Mouse (Mus musculus): ENCODE data around the gene Cenpj.

Gene Cenpj

GRCm38 (mm10) chr14:56575416-56575815 lies at the start of gene Cenpj, which contains the start of gene Parp4:
Gene Cenpj, minus strand, starts transcription at chr14:56575425.
Gene Parp4, plus strand, starts transcription at chr14:56575619.
- peak; percentile 93 to 97 for DNase-seq

GRCm38 (mm10) chr14:56620425-56620824 lies 45.2 kb upstream of the Cenpj start:
- DNase-seq: no peak

GRCm38 (mm10) chr14:56617470-56617869 lies 42.2 kb upstream of the Cenpj start:
- DNase-seq: no peak

GRCm38 (mm10) chr14:56613212-56613611 lies 38.0 kb upstream of the Cenpj start:
- no peak for DNase-seq

GRCm38 (mm10) chr14:56605136-56605535 lies 29.9 kb upstream of the Cenpj start:
- no peak for DNase-seq

GRCm38 (mm10) chr14:56604438-56604837 lies 29.2 kb upstream of the Cenpj start:
- peak in 1 of 2 experiments; percentile 48 for DNase-seq

- DNase-seq: no peak
These were observed 26.8 kb upstream of the Cenpj start for GRCm38 (mm10) chr14:56602069-56602468.

GRCm38 (mm10) chr14:56598759-56599158 lies 23.5 kb upstream of the Cenpj start:
- DNase-seq: peak; percentile 51 to 67

GRCm38 (mm10) chr14:56594811-56595210 lies 19.6 kb upstream of the Cenpj start:
- no peak for DNase-seq

- DNase-seq: no peak
These were observed 17.0 kb upstream of the Cenpj start for GRCm38 (mm10) chr14:56592191-56592590.

GRCm38 (mm10) chr14:56582294-56582693 lies 7.1 kb upstream of the Cenpj start:
- no peak for DNase-seq

GRCm38 (mm10) chr14:56581117-56581516 lies 5.9 kb upstream of the Cenpj start:
- DNase-seq: no peak

GRCm38 (mm10) chr14:56579011-56579410 lies 3.8 kb upstream of the Cenpj start:
- DNase-seq: no peak

- no peak for DNase-seq
These were observed 1.0 kb upstream of the Cenpj start for GRCm38 (mm10) chr14:56575969-56576901.

GRCm38 (mm10) chr14:56572546-56572945 lies 2.7 kb downstream of the Cenpj start:
- no peak for DNase-seq

GRCm38 (mm10) chr14:56571310-56572093 lies 3.7 kb downstream of the Cenpj start:
- peak; percentile 97 for DNase-seq

GRCm38 (mm10) chr14:56569041-56569440 lies 6.2 kb downstream of the Cenpj start:
- DNase-seq: no peak

- no peak for DNase-seq
These were observed 7.7 kb downstream of the Cenpj start for GRCm38 (mm10) chr14:56567476-56567875.

GRCm38 (mm10) chr14:56559134-56559533 lies 16.1 kb downstream of the Cenpj start:
- DNase-seq: no peak

- DNase-seq: no peak
These were observed 20.5 kb downstream of the Cenpj start for GRCm38 (mm10) chr14:56554716-56555115.

GRCm38 (mm10) chr14:56553331-56553730 lies 21.9 kb downstream of the Cenpj start:
- no peak for DNase-seq

GRCm38 (mm10) chr14:56552924-56553323 lies 22.3 kb downstream of the Cenpj start:
- DNase-seq: no peak

- DNase-seq: no peak
These were observed 24.3 kb downstream of the Cenpj start for GRCm38 (mm10) chr14:56550960-56551359.

- DNase-seq: no peak
These were observed 29.7 kb downstream of the Cenpj start for GRCm38 (mm10) chr14:56545491-56545890.

Data from kidney, postnatal 25 days (tissue).